35 mouse cellular contexts compared by ENCODE assay signal in the genomic region with DNA sequence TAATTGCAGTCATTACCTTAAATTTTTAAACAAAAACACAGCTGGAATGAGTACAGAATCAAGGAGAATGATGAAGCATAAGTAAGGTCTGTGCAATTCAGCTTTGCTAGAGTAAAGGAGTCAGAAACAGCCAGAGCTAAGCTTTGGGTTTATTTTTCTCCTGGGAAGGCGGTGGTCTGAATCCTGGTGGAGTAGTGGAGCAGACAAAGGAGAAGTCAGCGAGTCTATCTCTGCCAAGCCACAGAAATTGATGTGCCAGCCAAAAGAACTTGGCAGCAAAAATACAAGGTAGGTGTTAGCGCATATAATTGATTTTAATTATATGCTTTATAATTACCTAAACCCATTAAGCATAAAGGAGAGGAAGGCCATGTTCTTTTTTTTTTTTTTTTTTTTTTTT. TPM values are rescaled to one million over a fixed set of nuclear protein-coding genes. Genes with fewer than 3 reads are reported as not detected.
DNase-seq lines count a peak whose midpoint lies in the region; ATAC-seq and TF ChIP-seq lines count a peak whose summit lies in the region.
"Had no signal": no experiment of that assay in that cellular context is flagged by ENCODE, and none has a peak within 500 bp of the region (broad histone marks: within the 10 kb centered on the region; RNA-seq: fewer than 3 reads in every experiment).

A gene (plus strand): TSS at position 197 of the 400 bp plus-strand sequence.

- 44% methylated on average over 3 of the region's 3 CpGs for WGBS in forebrain, embryonic 15.5 days
- 78% methylated on average over 3 of the region's 3 CpGs for WGBS in forebrain, embryonic 11.5 days
- 56% methylated on average over 3 of the region's 3 CpGs for WGBS in embryonic facial prominence, embryonic 12.5 days
- WGBS in forebrain, postnatal 0 days, result 37% methylated on average over 3 of the region's 3 CpGs
- WGBS in intestine, embryonic 15.5 days, result 76% methylated on average over 3 of the region's 3 CpGs

- TF ChIP-seq CTCF in forebrain, postnatal 0 days (IDR thresholded peaks at IDR 0.05; ENCODE audit: low read depth), result no peak

- no peak within 1 kb of the TSS for H3K4me2 ChIP-seq in forebrain, embryonic 15.5 days (replicated peaks)
- H3K4me2 ChIP-seq in forebrain, embryonic 11.5 days (ENCODE audit: low read depth, low read length, severe bottlenecking), result no peak within 1 kb of the TSS
- no peak within 1 kb of the TSS for H3K4me2 ChIP-seq in embryonic facial prominence, embryonic 12.5 days (replicated peaks)
- no peak within 1 kb of the TSS for H3K4me2 ChIP-seq in forebrain, postnatal 0 days (ENCODE audit: low read depth)
- no peak within 1 kb of the TSS for H3K4me2 ChIP-seq in intestine, embryonic 15.5 days (replicated peaks)
- H3K4me2 ChIP-seq: heart, embryonic 15.5 days; lung, embryonic 14.5 days; neural tube, embryonic 13.5 days; stomach, embryonic 15.5 days had no signal

- ATAC-seq in forebrain, embryonic 15.5 days (replicated peaks), result peak; percentile 57
- ATAC-seq in forebrain, embryonic 11.5 days (replicated peaks; ENCODE audit: low FRiP score), result no peak
- no peak for ATAC-seq in embryonic facial prominence, embryonic 12.5 days (ENCODE audit: insufficient number of reproducible peaks, insufficient read depth, low FRiP score, low TSS enrichment)
- peak; percentile 26; the same call in 1 of the 2 replicates for ATAC-seq in forebrain, postnatal 0 days
- ATAC-seq in intestine, embryonic 15.5 days, result no peak

- H3K9ac ChIP-seq in forebrain, embryonic 15.5 days (replicated peaks), result no peak within 1 kb of the TSS
- no peak within 1 kb of the TSS for H3K9ac ChIP-seq in forebrain, embryonic 11.5 days (ENCODE audit: low read length)
- no peak within 1 kb of the TSS for H3K9ac ChIP-seq in embryonic facial prominence, embryonic 12.5 days
- no peak within 1 kb of the TSS for H3K9ac ChIP-seq in forebrain, postnatal 0 days
- H3K9ac ChIP-seq in intestine, embryonic 15.5 days, result no peak within 1 kb of the TSS
- H3K9ac ChIP-seq: heart, embryonic 15.5 days; liver, embryonic 14.5 days; lung, embryonic 14.5 days; neural tube, embryonic 13.5 days; stomach, embryonic 15.5 days had no signal

- no peaks in the 10 kb centered on the region for H3K36me3 ChIP-seq in forebrain, embryonic 15.5 days
- no peaks in the 10 kb centered on the region for H3K36me3 ChIP-seq in forebrain, embryonic 11.5 days (ENCODE audit: control insufficient read depth, insufficient read depth, low read length)
- no peaks in the 10 kb centered on the region for H3K36me3 ChIP-seq in embryonic facial prominence, embryonic 12.5 days
- H3K36me3 ChIP-seq in forebrain, postnatal 0 days (ENCODE audit: insufficient read depth), result no peaks in the 10 kb centered on the region
- H3K36me3 ChIP-seq in intestine, embryonic 15.5 days, result no peaks in the 10 kb centered on the region
- H3K36me3 ChIP-seq: heart, embryonic 10.5 days; heart, embryonic 15.5 days; neural tube, embryonic 13.5 days; stomach, embryonic 15.5 days had no signal

- peaks cover 15% of the 10 kb centered on the region for H3K4me1 ChIP-seq in forebrain, embryonic 15.5 days
- H3K4me1 ChIP-seq in forebrain, embryonic 11.5 days (replicated peaks; ENCODE audit: control insufficient read depth, insufficient read depth, low read length), result no peaks in the 10 kb centered on the region
- no peaks in the 10 kb centered on the region; the same call in 1 of the 2 replicates for H3K4me1 ChIP-seq in embryonic facial prominence, embryonic 12.5 days
- no peaks in the 10 kb centered on the region for H3K4me1 ChIP-seq in forebrain, postnatal 0 days (ENCODE audit: insufficient read depth)
- H3K4me1 ChIP-seq in intestine, embryonic 15.5 days (replicated peaks), result 0 out of 2 replicates have a peak, but pooled peaks cover 3% of the 10 kb centered on the region
- H3K4me1 ChIP-seq: heart, embryonic 10.5 days; heart, embryonic 15.5 days; stomach, embryonic 15.5 days had no signal

- 0 out of 2 replicates have a peak within 1 kb of the TSS, but pooled peaks have one; percentile 23 for H3K27ac ChIP-seq in forebrain, embryonic 15.5 days (replicated peaks)
- H3K27ac ChIP-seq in forebrain, embryonic 11.5 days (ENCODE audit: low read depth, low read length), result no peak within 1 kb of the TSS
- 0 out of 2 replicates have a peak within 1 kb of the TSS, but pooled peaks have one; percentile 42 for H3K27ac ChIP-seq in embryonic facial prominence, embryonic 12.5 days
- no peak within 1 kb of the TSS for H3K27ac ChIP-seq in forebrain, postnatal 0 days (ENCODE audit: low read depth, low read length)
- no peak within 1 kb of the TSS for H3K27ac ChIP-seq in intestine, embryonic 15.5 days
- H3K27ac ChIP-seq: heart, embryonic 10.5 days; heart, embryonic 15.5 days; left cerebral cortex, adult 2 months; liver, embryonic 14.5 days; neural tube, embryonic 13.5 days; stomach, embryonic 15.5 days had no signal

- H3K27me3 ChIP-seq in forebrain, embryonic 15.5 days, result no peaks in the 10 kb centered on the region
- H3K27me3 ChIP-seq in forebrain, embryonic 11.5 days (ENCODE audit: control insufficient read depth, insufficient read depth, low read length), result no peaks in the 10 kb centered on the region
- no peaks in the 10 kb centered on the region for H3K27me3 ChIP-seq in embryonic facial prominence, embryonic 12.5 days
- H3K27me3 ChIP-seq in forebrain, postnatal 0 days (ENCODE audit: insufficient read depth, low read length), result no peaks in the 10 kb centered on the region
- no peaks in the 10 kb centered on the region for H3K27me3 ChIP-seq in intestine, embryonic 15.5 days (replicated peaks)
- H3K27me3 ChIP-seq: heart, embryonic 15.5 days; neural tube, embryonic 13.5 days; stomach, embryonic 15.5 days had no signal

- DNase-seq in forebrain, embryonic 11.5 days (ENCODE audit: low spot score), result no peak
- DNase-seq in brain, adult 2 months (ENCODE audit: low read depth, low spot score), result peak; percentile 27
- peak; percentile 11 for DNase-seq in forebrain, postnatal 0 days
- DNase-seq in layer of hippocampus, adult 18-20 months (ENCODE audit: low spot score in 2 of 2), result no peak
- DNase-seq: adrenal gland, postnatal 14 days; cerebellum, adult 18-20 months; cerebellum, postnatal 10 days; gastrocnemius, postnatal 25 days; heart, adult 11 months; kidney, adult 11 months; kidney, postnatal 14 days; liver; lung, embryonic 14.5 days; lung, postnatal 14 days; retina, postnatal 1 day; right cerebral cortex, postnatal 14 days; thymus, postnatal 14 days had no signal

- H3K9me3 ChIP-seq in forebrain, embryonic 15.5 days, result no peaks in the 10 kb centered on the region
- no peaks in the 10 kb centered on the region for H3K9me3 ChIP-seq in forebrain, embryonic 11.5 days (ENCODE audit: control insufficient read depth, low read length)
- H3K9me3 ChIP-seq in embryonic facial prominence, embryonic 12.5 days, result no peaks in the 10 kb centered on the region
- H3K9me3 ChIP-seq in forebrain, postnatal 0 days (ENCODE audit: low read length), result no peaks in the 10 kb centered on the region
- H3K9me3 ChIP-seq in intestine, embryonic 15.5 days, result no peaks in the 10 kb centered on the region
- H3K9me3 ChIP-seq: heart, embryonic 10.5 days; heart, embryonic 15.5 days; neural tube, embryonic 13.5 days; stomach, embryonic 15.5 days had no signal

- no peak within 1 kb of the TSS for H3K4me3 ChIP-seq in forebrain, embryonic 15.5 days
- no peak within 1 kb of the TSS for H3K4me3 ChIP-seq in forebrain, embryonic 11.5 days (ENCODE audit: low read depth, low read length)
- no peak within 1 kb of the TSS for H3K4me3 ChIP-seq in embryonic facial prominence, embryonic 12.5 days
- H3K4me3 ChIP-seq in forebrain, postnatal 0 days (ENCODE audit: low read depth, low read length), result no peak within 1 kb of the TSS
- H3K4me3 ChIP-seq in intestine, embryonic 15.5 days (replicated peaks), result no peak within 1 kb of the TSS
- H3K4me3 ChIP-seq: heart, embryonic 10.5 days; heart, embryonic 15.5 days; left cerebral cortex, adult 2 months; myocyte; neural tube, embryonic 13.5 days; stomach, embryonic 15.5 days had no signal

RNA-seq across cellular contexts. Expression of the gene that starts here (rescaled TPM):
- polyA plus RNA-seq in forebrain, embryonic 15.5 days (2015; fragmentation: Nextera tagmentation; extraction: Ambion mirVana), result not detected in 2 replicates
- not detected in 2 replicates for polyA plus RNA-seq in forebrain, embryonic 11.5 days (2014; fragmentation: Nextera tagmentation; extraction: Ambion mirVana)
- polyA plus RNA-seq in embryonic facial prominence, embryonic 12.5 days (2016; fragmentation: Nextera tagmentation; extraction: Ambion mirVana), result not detected in 2 replicates
- total RNA-seq in forebrain, postnatal 0 days (2014; rRNA removed), result 0.76 TPM in 1 of 2 replicates, not detected in the other
- polyA plus RNA-seq in forebrain, postnatal 0 days (2015; fragmentation: Nextera tagmentation; extraction: Ambion mirVana), result 0.39 TPM in 1 of 2 replicates, not detected in the other
- polyA plus RNA-seq in intestine, embryonic 15.5 days (2015; fragmentation: Nextera tagmentation; extraction: Ambion mirVana), result not detected in 2 replicates
- total RNA-seq in layer of hippocampus, adult 18-20 months (2021), result under 1 TPM in 1 of 2 experiments, not detected in 1; 0.64 TPM
- total RNA-seq: adrenal gland, postnatal 14 days; gastrocnemius, adult 18-20 months; gastrocnemius, postnatal 25 days; heart, postnatal 25 days; midbrain, postnatal 0 days had no signal
- polyA plus RNA-seq: CD4-positive, CD25-positive, alpha-beta regulatory T cell, adult 4 months; frontal cortex, adult 2 months; heart, embryonic 10.5 days; heart, embryonic 15.5 days; hindbrain, embryonic 11.5 days; kidney, embryonic 14.5 days; liver, embryonic 14.5 days; lung, embryonic 14.5 days; midbrain, postnatal 0 days; myocyte; neural tube, embryonic 13.5 days; small intestine, adult 2 months; stomach, embryonic 15.5 days had no signal

Comparison
In these comparisons a context has a peak if more than half of its experiments do, and no peak if none do; other contexts are left out.
1. Peak in ATAC-seq and H3K27ac ChIP-seq in forebrain, embryonic 15.5 days; RNA of the gene not detected or under 1 TPM.
2. Peak in DNase-seq and ATAC-seq in forebrain, postnatal 0 days; RNA of the gene not detected or under 1 TPM.